Mouse (Mus musculus) cerebellum, postnatal 4 days (tissue): ENCODE data around the gene Hirip3.
A peak's percentile ranks its signal among the peaks of the same experiment; 100 is the strongest.
"Not testable (repeated sequence)": the region's sequence is repeated elsewhere in the genome, so short reads cannot be mapped to it uniquely, and the experiment has no call there.

Source experiments
- DNase-seq, 2 experiments: peaks; one replicate each; pipeline ENCODE4 v3.0.0; 2022; ENCODE audit warnings: low spot score in 2 of 2, mixed read lengths in 1 of 2

The Hirip3 gene

GRCm38 (mm10) chr7:126853454-126853853 lies 8.3 kb upstream of the Hirip3 start:
- DNase-seq = no peak

- DNase-seq = no peak
Observed at GRCm38 (mm10) chr7:126855641-126856040, 6.1 kb upstream of the Hirip3 start.

- DNase-seq = no peak
Observed at GRCm38 (mm10) chr7:126856741-126857420, 4.9 kb upstream of the Hirip3 start.

- DNase-seq = no peak
Observed at GRCm38 (mm10) chr7:126860987-126861386, 785 bp upstream of the Hirip3 start.

GRCm38 (mm10) chr7:126862147-126862784 lies 494 bp downstream of the Hirip3 start, which contains the start of gene Ino80e:
Gene Ino80e (minus strand): TSS chr7:126862377.
- DNase-seq = peak; percentile 86 to 95

- no peak for DNase-seq
Observed at GRCm38 (mm10) chr7:126863791-126864190, 2.0 kb downstream of the Hirip3 start.

- no peak for DNase-seq
Observed at GRCm38 (mm10) chr7:126867534-126867933, 5.8 kb downstream of the Hirip3 start.

GRCm38 (mm10) chr7:126868003-126868402 lies 6.2 kb downstream of the Hirip3 start:
- no peak for DNase-seq

GRCm38 (mm10) chr7:126869780-126870519 lies 8.2 kb downstream of the Hirip3 start:
- DNase-seq = no peak

GRCm38 (mm10) chr7:126870520-126870891 lies 8.7 kb downstream of the Hirip3 start:
- DNase-seq = no peak

- DNase-seq = no peak
Observed at GRCm38 (mm10) chr7:126877239-126877638, 15.5 kb downstream of the Hirip3 start.

GRCm38 (mm10) chr7:126881040-126881439 lies 19.3 kb downstream of the Hirip3 start:
- DNase-seq = no peak

GRCm38 (mm10) chr7:126883731-126884181 lies 22.0 kb downstream of the Hirip3 start:
- DNase-seq = no peak

GRCm38 (mm10) chr7:126884286-126885164 lies 22.8 kb downstream of the Hirip3 start, which contains the start of gene Taok2:
Gene Taok2 (minus strand): TSS chr7:126884703.
- peak; percentile 96 to 98 for DNase-seq

GRCm38 (mm10) chr7:126887281-126887680 lies 25.5 kb downstream of the Hirip3 start:
- no peak for DNase-seq

- no peak for DNase-seq
Observed at GRCm38 (mm10) chr7:126888852-126889251, 27.1 kb downstream of the Hirip3 start.

- no peak for DNase-seq
Observed at GRCm38 (mm10) chr7:126896912-126897311, 35.1 kb downstream of the Hirip3 start.

- no peak for DNase-seq
Observed at GRCm38 (mm10) chr7:126897390-126898101, 35.8 kb downstream of the Hirip3 start.

GRCm38 (mm10) chr7:126898102-126898990 lies 36.6 kb downstream of the Hirip3 start:
- DNase-seq = peak; percentile 97 to 98

GRCm38 (mm10) chr7:126899781-126900180 lies 38.0 kb downstream of the Hirip3 start:
- DNase-seq = not testable (repeated sequence)
